Mouse (Mus musculus): ENCODE results near the gene Gria4. TPM values are rescaled to one million over a fixed set of nuclear protein-coding genes. Genes with fewer than 3 reads are reported as not detected.

Gene Gria4
- total and polyA plus RNA-seq, 2 experiments from 2014 or later: 37.2 to 121 TPM

DNA sequence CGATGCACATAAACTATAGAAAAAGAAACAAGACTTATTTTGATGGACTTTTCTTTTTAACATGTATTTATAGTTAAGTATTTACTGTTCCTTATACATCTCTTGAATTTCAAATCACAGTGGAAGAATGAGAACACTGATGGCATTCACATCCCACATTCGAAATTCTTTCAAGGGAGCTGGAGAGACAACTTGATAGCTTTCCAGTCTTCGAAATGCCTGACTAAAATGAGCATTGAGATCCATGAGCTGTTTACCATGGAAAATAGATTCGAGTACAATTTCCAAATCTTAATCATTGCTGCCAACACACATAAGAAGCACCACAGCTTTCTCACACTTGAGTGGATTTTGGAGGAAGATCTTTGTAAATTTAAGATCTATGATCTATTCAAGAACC, 164.1 kb downstream of the Gria4 start:
- DNase-seq (ENCODE audit: low spot score) (no peak), ATAC-seq (ENCODE audit: low FRiP score) (no peak)
- no peak overlapping the region for H3K4me3 ChIP-seq (ENCODE audit: low read depth, low read length)
- no peak overlapping the region for H3K9ac ChIP-seq (replicated peaks; ENCODE audit: low read length, poor library complexity, severe bottlenecking)
- H3K4me2 ChIP-seq (ENCODE audit: low read depth, low read length, poor library complexity, severe bottlenecking): no peak overlapping the region
- TF ChIP-seq CTCF (IDR thresholded peaks at IDR 0.05): no peak
- H3K27me3 ChIP-seq (ENCODE audit: insufficient read depth, low read length): no peaks in the 10 kb centered on the region
- H3K9me3 ChIP-seq (ENCODE audit: low read length): no peaks in the 10 kb centered on the region
- 77% methylated on average over 4 of the region's 4 CpGs for WGBS
- H3K27ac ChIP-seq (ENCODE audit: low read depth, low read length): no peak overlapping the region
- H3K4me1 ChIP-seq (ENCODE audit: insufficient read depth, low read length): no peaks in the 10 kb centered on the region
- no peaks in the 10 kb centered on the region for H3K36me3 ChIP-seq (ENCODE audit: insufficient read depth, low read length)

DNA sequence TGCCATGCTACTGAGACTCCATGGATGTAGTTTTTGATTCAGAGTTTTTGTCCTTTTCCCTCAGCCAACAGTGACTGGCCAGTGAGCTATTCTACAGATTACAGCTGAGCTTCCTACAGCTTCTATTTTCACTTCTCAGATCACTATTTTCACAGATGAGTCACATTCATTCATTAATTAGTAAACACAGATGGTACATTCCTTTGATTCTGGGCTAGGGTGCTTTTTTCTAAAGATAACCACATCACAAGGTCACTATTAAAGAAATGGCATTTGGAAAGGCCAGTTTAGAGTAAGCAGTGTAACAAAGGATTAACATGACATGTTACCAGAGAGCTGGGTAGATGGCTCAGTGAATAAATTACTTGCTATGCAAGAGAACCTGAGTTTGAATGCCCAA, 180.7 kb downstream of the Gria4 start:
- H3K27ac ChIP-seq (ENCODE audit: low read depth, low read length): no peak overlapping the region
- no peak for ATAC-seq (ENCODE audit: low FRiP score)
- no peaks in the 10 kb centered on the region for H3K4me1 ChIP-seq (ENCODE audit: insufficient read depth, low read length)
- no peaks in the 10 kb centered on the region for H3K9me3 ChIP-seq (ENCODE audit: low read length)
- no peaks in the 10 kb centered on the region for H3K27me3 ChIP-seq (ENCODE audit: insufficient read depth, low read length)
- H3K4me3 ChIP-seq (ENCODE audit: low read depth, low read length): no peak overlapping the region
- no peaks in the 10 kb centered on the region for H3K36me3 ChIP-seq (ENCODE audit: insufficient read depth, low read length)
- H3K9ac ChIP-seq (replicated peaks; ENCODE audit: low read length, poor library complexity, severe bottlenecking): no peak overlapping the region
- TF ChIP-seq CTCF (IDR thresholded peaks at IDR 0.05): no peak
- H3K4me2 ChIP-seq (ENCODE audit: low read depth, low read length, poor library complexity, severe bottlenecking): no peak overlapping the region
- no peak for DNase-seq (ENCODE audit: low spot score)

DNA sequence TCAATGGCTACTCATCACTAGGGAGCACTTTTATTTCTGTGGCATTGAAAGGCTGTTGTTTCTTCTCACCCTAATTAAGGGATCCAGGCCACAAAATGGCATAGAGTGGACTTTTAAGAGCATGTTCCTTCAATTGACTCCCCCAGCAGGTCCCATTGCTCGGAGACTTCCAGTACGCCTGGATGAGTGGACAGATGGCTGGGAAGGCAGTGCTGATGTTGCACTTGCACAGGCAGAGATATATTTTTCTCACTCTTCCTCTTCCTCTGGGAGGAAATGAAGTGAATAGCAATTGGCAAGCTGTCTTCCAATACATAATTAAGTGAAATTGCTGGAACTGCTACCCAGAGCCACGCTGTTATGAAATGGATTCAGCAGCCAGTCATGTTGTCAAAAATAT, 190.7 kb downstream of the Gria4 start:
- no peak overlapping the region for H3K9ac ChIP-seq (replicated peaks; ENCODE audit: low read length, poor library complexity, severe bottlenecking)
- H3K4me2 ChIP-seq (ENCODE audit: low read depth, low read length, poor library complexity, severe bottlenecking): no peak overlapping the region
- no peak for ATAC-seq (ENCODE audit: low FRiP score)
- TF ChIP-seq CTCF (IDR thresholded peaks at IDR 0.05): no peak
- no peak overlapping the region for H3K27ac ChIP-seq (ENCODE audit: low read depth, low read length)
- H3K9me3 ChIP-seq (ENCODE audit: low read length): no peaks in the 10 kb centered on the region
- DNase-seq (ENCODE audit: low spot score): no peak
- H3K36me3 ChIP-seq (ENCODE audit: insufficient read depth, low read length): no peaks in the 10 kb centered on the region
- H3K27me3 ChIP-seq (ENCODE audit: insufficient read depth, low read length): no peaks in the 10 kb centered on the region
- H3K4me3 ChIP-seq (ENCODE audit: low read depth, low read length): no peak overlapping the region
- WGBS: 78% methylated on average over 3 of the region's 3 CpGs
- H3K4me1 ChIP-seq (ENCODE audit: insufficient read depth, low read length): no peaks in the 10 kb centered on the region

DNA sequence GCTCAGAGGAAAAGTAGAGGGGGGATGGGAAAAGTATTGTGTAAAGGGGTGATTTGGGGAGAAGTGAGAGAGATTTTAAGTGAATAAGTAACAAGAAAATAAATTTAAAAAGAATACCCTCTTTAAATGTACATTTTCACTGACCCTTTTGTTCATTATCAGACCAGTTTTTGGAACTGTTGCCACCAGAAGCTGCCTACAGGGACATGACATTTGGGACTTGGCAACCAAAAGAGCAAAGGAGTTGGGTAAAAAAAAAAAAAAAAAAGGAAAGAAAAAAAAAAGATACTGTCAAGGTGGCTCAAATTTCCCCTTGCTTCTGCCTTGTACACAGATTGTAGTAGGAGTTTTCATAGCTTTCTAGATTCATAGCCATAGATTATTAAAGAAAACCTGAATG, 191.8 kb downstream of the Gria4 start:
- Histone ChIP-seq H3K36me3 (ENCODE audit: insufficient read depth, low read length) (no peaks in the 10 kb centered on the region), H3K27ac (ENCODE audit: low read depth, low read length) (no peak overlapping the region), H3K27me3 (ENCODE audit: insufficient read depth, low read length) (no peaks in the 10 kb centered on the region)

DNA sequence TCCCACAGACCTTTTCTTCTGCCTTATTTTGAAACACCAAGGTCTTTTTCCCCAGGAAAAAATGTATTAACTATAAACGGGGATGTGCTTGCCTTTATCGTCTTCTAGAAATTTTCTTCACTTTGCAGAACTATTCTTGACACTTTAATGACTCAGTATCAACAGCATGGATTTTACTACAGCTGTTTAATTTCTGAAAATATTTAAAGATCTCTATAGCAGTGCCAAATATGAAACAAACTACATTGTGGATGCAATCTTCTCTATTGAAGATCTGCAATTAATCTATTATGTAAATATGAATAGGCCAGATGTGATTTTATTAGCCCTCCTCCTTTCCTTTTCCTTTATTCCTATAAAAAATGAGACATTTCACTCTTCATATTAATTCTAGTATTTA, 194.2 kb downstream of the Gria4 start:
- H3K4me1 ChIP-seq (ENCODE audit: insufficient read depth, low read length): no peaks in the 10 kb centered on the region
- no peaks in the 10 kb centered on the region for H3K27me3 ChIP-seq (ENCODE audit: insufficient read depth, low read length)
- WGBS: 81% methylated on average over 2 of the region's 2 CpGs
- TF ChIP-seq CTCF (IDR thresholded peaks at IDR 0.05): no peak
- no peaks in the 10 kb centered on the region for H3K36me3 ChIP-seq (ENCODE audit: insufficient read depth, low read length)
- no peak overlapping the region for H3K4me2 ChIP-seq (ENCODE audit: low read depth, low read length, poor library complexity, severe bottlenecking)
- H3K4me3 ChIP-seq (ENCODE audit: low read depth, low read length): no peak overlapping the region
- H3K27ac ChIP-seq (ENCODE audit: low read depth, low read length): no peak overlapping the region
- H3K9me3 ChIP-seq (ENCODE audit: low read length): no peaks in the 10 kb centered on the region
- no peak overlapping the region for H3K9ac ChIP-seq (replicated peaks; ENCODE audit: low read length, poor library complexity, severe bottlenecking)
- no peak for DNase-seq (ENCODE audit: low spot score)
- ATAC-seq (ENCODE audit: low FRiP score): no peak

More for the DNA sequence above, 191.8 kb downstream of the Gria4 start:
- no peak overlapping the region for H3K4me3 ChIP-seq (ENCODE audit: low read depth, low read length)
- no peaks in the 10 kb centered on the region for H3K9me3 ChIP-seq (ENCODE audit: low read length)
- TF ChIP-seq CTCF (IDR thresholded peaks at IDR 0.05): no peak
- H3K9ac ChIP-seq (replicated peaks; ENCODE audit: low read length, poor library complexity, severe bottlenecking): no peak overlapping the region
- no peaks in the 10 kb centered on the region for H3K4me1 ChIP-seq (ENCODE audit: insufficient read depth, low read length)
- no peak overlapping the region for H3K4me2 ChIP-seq (ENCODE audit: low read depth, low read length, poor library complexity, severe bottlenecking)
- DNase-seq (ENCODE audit: low spot score) (no peak), ATAC-seq (ENCODE audit: low FRiP score) (no peak)

DNA sequence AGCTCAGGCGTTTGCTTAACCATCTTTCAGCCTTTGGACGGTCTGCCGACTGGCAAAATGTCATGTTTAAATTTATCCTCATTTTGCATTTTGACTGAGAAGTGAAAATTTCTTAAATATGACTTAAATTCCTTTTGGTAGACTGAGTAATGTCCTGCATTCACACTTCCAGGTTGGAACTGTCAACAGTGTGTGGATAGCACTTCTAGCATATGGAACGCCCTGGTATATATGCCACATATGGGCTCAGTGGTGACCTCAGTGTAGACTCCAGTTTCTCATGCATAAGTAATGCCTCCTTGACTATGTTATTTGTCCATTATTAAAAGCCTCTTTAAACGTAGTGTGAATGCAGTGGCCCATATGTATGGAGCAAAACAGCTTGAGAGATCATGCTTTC, 222.4 kb downstream of the Gria4 start:
- Histone ChIP-seq H3K27me3 (ENCODE audit: insufficient read depth, low read length) (no peaks in the 10 kb centered on the region), H3K27ac (ENCODE audit: low read depth, low read length) (no peak overlapping the region), H3K36me3 (ENCODE audit: insufficient read depth, low read length) (no peaks in the 10 kb centered on the region), H3K4me1 (ENCODE audit: insufficient read depth, low read length) (no peaks in the 10 kb centered on the region), H3K9ac (replicated peaks; ENCODE audit: low read length, poor library complexity, severe bottlenecking) (no peak overlapping the region), H3K9me3 (ENCODE audit: low read length) (no peaks in the 10 kb centered on the region), H3K4me2 (ENCODE audit: low read depth, low read length, poor library complexity, severe bottlenecking) (no peak overlapping the region), H3K4me3 (ENCODE audit: low read depth, low read length) (no peak overlapping the region)
- ATAC-seq (ENCODE audit: low FRiP score): no peak
- 80% methylated on average over 5 of the region's 5 CpGs for WGBS
- TF ChIP-seq CTCF (IDR thresholded peaks at IDR 0.05): no peak
- DNase-seq (ENCODE audit: low spot score): no peak
